Mouse (Mus musculus) heart, adult 11 months (tissue): ENCODE results near the gene Ctdnep1.

Experiments used
- DNase-seq: peaks from one replicate; pipeline ENCODE4 v3.0.0; 2022

The Ctdnep1 gene

DNA sequence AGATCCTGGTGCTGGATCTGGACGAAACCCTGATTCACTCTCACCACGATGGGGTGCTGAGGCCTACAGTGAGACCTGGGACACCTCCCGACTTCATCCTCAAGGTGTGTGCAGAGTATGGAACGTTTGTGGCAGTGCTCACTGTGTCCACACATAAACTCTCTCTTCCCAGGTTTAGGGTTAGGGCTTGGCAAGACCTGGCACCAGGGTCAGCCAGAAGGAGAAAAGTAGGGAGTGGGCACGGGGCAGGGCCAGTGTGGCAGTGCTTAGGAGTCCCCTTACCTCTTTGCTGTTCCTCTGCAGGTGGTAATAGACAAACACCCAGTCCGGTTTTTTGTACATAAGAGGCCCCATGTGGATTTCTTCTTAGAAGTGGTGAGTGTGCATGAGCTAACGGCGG, 3.5 kb downstream of the Ctdnep1 start:
- peak; percentile 93 for DNase-seq

DNA sequence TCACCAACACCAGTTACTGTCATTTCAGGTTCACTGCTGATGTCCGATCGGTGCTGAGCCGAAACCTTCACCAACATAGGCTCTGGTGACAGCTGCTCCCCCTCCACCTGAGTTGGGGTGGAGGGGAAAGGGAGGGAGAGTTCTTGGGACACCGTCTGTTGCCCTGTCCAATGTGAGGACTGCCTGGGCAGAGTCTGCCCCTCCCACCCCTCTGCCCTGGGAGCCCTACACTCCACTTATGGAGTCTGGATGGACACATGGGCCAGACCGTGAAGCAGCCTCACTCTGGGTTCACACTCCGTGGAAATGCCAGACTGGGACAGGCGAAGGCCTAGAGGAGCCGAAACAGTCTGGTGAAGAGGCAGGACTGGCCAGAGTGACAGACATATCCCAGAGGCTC, 9.0 kb downstream of the Ctdnep1 start:
- peak; percentile 95 for DNase-seq

DNA sequence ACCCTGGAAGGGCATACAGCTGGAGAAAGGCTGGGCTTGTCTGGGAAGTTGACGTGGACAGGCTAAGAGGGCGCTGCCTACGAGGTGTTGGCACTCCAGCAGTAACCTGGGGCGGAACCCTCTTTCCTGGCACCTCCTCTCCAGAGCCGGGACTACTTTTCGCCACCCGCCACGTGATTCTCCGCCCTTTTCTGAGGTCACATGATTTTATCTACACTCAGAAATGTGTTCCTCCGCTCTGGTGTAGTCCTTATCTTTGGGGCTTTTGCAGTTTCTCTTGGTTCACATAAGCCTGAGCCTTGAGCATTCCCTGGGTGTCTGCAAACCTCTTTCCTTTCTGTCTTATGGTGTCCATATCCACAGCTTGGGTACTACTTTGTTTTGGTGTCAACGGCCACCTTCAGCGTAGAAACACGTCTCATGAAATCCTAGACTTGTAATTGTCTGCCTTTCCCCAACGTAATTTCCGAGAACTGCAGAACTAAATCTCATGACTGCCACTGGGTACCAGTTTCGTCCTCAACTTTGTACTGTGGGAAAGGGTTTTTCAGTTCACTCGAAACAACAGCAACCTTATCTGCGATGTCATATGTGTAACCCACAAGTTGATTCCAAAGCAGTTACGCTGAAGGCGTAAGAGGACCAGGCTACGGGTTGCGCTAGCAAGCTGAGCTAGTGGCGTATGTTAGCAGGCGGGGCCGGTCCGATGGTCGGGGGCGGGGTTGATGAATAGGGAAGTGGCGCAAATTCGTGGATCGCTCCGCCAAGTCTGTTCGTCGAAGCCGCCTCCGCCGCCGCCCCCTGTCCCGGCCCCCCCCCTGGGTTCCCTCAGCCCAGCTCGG, 10.1 kb downstream of the Ctdnep1 start, which contains the start of gene Gabarap:
TSS of gene Gabarap (plus strand) at position 294 of the 842 bp plus-strand sequence.
- peak; percentile 100 for DNase-seq

DNA sequence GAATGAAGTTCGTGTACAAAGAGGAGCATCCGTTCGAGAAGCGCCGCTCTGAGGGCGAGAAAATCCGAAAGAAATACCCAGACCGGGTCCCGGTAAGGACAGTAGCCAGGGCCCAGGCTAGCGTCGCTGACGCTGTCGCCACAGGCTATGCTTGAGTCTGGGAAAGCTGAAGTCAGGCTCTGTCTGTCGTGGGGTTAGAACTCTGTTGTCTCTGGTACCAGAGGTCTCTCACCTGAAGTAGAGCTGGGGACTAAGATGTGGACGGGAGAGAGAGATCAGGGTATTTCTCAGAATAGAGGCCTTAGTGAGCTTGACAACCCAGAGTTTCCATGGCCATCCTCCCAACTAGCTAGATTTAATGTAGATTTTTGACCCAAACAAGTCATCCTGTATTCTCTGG, 10.8 kb downstream of the Ctdnep1 start:
- no peak for DNase-seq

DNA sequence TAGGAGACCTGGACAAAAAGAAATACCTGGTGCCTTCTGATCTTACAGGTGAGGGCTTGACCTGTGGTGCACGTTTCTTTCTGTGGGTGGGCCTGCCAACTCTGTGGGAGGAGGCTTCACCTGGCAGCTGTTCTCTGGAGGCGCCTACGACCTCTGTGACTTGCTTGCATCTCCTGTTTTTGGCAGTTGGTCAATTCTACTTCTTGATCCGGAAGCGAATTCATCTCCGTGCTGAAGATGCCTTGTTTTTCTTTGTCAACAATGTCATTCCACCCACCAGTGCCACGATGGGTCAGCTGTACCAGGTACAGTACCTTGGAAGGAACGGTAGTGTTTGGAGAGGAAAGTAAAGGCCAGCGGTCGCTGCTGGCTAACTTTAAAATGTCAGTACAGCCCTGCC, 11.4 kb downstream of the Ctdnep1 start:
- DNase-seq: peak; percentile 94

DNA sequence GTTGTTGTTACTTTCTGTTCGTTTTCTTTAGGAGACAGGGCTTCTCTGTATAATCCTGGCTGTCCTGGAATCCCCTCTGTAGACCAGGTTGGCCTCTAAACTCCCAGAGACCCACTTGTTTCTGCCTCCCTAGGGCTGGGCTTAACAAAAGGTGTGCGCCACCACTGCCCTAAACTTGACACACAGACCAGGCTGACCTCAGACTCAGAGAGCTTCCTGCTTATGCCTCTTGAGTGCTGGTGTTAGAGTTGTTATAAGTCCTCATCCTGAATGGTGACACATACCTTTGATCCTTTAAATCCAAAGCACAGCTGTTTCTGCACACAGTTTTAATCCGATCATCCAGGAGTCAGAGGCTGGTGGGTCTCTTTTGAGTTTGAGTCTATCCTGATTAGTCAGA, 12.0 kb downstream of the Ctdnep1 start:
- DNase-seq: peak; percentile 89

DNA sequence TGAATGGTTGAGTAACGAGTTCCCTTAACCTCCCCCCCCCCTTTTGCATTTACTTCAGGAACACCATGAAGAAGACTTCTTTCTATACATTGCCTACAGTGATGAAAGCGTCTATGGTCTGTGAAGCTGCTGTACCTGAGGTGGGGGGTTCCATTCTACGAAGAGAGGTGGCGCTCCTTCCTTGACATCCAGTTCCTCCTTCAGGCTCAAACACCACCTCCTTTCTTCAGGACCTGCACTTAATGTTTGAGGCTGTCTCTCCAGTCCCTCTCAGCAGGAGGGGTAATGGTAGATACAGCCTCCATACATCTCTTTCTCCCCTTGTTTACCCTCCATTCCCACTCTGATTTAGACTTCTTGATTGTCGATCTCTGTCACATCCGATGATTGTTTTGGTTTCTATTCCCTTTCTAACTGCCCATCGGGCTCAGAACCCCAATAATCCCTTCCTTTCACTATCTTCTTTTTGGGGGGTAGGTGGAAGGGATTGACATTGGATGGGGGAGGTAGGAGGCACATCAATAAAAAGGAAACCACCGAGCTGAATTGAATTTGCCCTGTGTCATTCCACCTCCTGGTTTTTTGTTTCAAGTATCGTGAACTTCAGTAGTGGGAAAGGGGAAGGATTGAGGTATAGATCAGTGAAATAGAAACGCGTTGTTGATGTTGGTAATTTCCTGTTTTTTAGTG, 13.6 kb downstream of the Ctdnep1 start:
- DNase-seq: peak; percentile 91

DNA sequence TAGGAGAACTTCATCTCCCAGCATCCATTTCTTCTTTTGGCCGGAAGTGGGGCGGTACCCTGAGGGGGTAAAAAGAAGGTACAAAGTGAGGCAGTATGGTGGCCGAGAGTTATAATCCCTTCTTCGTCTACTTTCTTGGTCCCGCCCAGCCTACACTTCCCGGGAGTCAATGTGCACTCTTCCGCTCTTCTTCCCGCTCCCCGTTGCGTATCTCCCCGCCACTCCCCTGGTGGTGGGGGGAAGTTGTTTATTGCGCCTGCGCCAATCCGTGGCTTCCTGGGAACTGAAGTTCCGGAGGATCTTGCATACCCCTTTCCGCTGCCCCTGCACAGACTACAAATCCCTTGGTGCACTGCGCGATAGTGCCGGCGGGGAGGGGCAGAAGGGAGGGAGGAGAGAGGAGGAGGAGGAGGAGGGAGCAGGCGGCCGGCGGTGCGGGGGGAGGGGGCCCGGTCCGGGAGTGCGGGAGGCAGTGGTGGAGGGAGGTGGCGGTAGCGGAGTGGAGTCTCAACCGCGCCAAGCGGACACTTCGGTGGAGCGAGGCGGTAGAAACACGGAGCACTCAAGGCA, 14.5 kb downstream of the Ctdnep1 start, which contains the start of gene Phf23:
TSS of gene Phf23 (plus strand) at position 387 of the 570 bp plus-strand sequence.
- peak; percentile 100 for DNase-seq

DNA sequence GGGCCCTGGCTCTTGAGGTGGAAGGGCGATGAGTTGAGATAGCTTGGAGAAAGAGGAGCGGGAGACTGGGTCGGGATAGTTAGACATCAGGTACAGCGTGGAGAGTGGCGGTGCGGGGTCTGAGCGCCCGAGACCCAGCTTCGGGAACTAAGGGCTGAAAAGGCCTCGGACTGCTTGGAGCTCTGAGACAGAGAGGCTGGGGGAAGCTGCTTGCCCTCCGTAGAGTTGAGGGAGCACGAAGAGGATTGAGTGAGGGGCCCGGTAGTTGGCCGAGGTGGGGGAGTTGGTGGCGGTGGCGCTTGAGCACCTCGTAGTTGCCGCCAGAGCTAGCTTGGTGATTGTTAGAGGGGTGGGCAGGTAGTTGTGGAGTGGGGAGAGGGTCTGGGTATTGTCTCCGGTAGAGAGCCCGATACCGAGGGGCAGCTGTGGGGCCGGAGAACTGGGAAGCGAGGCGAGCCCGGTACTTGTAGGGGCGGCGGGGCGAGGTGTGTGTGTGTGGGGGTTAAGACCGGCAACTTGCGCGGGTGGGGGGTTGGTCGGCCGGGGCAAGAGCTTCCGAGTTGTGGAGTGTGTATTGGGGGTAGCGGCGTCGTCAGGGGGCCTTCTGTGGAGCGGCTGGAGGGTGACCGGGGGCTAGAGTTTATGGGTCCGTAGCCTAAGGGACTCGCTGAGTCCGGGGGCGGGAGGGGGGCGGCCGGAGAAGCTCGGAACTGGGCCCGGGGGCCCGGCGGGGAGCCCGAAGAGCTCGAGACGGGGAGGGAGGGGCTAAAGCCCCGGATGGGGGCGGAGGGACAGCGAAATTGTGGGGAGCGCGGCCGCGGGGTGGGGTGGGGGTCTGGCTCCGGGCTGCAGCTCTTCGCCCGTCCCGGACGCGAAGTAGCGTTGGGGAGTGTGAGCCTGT, 15.5 kb downstream of the Ctdnep1 start:
- DNase-seq: no peak

DNA sequence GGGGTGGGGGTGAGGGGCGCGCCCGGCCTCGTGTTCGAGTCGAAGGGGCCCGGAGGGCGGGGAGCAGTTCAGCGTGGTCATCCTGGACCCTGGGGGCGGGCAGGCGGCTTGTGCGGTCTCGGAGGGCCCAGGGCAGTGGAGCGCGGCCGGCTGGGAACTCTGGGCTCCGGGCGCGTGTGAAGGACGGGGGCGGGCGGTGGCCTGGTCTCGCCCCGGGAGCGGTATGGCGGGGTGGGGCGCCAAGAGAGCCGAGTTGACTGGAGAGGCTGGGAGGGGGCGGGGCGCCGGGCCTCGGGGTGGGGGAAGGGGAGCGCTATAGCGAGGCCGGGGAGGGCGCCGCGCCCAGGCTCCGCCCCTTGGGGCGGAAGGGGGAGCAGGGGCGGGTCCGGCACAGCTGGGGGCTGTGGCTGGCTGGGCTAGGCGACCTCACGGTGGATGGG, 16.1 kb downstream of the Ctdnep1 start:
- DNase-seq: peak; percentile 99

DNA sequence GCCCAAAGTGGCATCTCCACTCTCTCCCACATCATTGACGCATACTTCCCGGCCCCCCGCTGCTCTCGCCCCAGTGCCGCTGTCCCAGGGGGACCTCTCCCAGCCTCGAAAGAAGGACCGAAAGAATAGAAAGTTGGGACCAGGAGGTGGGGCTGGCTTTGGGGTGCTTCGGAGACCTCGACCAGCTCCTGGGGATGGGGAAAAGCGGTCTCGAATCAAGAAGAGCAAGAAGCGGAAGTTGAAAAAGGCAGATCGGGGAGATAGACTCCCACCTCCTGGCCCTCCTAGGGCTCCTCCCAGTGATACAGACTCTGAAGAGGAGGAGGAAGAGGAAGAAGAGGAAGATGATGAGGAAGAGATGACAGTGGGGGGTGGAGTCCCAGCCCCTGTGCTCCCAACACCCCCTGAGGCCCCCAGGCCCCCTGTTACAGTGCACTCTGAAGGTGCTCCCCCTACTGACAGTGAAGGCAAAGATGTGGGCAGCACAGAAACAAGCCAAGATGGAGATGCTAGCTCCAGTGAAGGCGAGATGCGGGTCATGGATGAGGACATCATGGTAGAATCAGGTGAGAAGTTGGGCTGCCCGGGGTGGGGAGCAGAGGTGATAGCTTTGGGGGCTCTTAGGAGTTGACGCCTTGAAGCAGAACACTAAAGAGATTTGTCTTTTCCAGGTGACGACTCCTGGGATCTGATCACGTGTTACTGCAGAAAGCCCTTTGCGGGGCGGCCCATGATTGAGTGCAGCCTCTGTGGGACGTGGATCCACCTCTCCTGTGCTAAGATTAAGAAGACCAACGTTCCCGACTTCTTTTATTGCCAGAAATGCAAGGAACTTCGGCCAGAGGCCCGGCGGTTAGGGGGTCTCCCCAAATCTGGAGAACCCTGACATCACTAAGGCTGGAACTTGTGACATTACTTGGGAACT, 17.9 kb downstream of the Ctdnep1 start:
- DNase-seq: peak; percentile 96

DNA sequence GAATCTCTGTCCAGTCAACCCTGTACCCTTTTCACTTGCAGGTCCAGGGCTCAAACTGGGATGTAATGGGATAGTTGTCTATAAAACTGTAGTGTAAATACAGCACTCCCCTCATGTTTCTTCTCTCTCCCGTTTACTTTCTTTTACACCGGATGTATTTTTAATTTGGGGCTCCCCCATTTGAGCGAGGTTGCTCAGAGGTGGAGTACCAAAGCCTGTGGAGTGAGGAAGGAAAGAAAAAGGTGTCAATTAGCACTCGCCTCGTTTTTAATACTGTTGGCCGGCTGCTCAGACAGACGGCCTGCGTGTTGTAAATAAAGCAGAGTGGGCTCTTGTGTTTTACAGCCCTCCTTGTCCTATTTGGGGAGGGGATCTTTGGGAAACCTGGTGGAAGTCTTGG, 18.7 kb downstream of the Ctdnep1 start:
- no peak for DNase-seq

DNA sequence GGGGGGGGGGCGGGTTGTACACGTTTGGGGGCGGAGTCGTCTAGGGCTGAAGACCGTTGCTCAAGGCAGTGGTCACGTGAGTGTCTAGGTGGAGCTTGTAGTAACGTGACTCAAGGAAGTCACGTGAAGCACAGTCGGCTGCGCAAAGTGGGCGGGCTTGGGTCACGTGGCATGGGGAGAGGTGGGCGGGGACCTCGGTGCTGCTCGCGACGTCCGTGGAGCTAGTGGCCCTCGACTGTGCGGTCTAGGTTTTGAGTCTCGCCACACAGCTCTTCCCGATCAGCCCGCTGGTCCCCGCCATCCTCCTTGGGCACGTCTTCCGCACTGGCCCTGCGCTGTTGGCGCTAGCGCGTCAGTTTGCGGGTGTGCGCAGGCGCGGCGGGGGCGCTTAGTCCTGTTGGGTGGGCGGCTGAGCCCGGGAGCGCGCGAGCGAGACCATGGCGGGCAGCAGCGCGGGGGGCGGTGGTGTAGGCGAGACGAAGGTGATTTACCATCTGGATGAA, 19.5 kb downstream of the Ctdnep1 start, which contains the start of gene Dvl2:
TSS of gene Dvl2 (plus strand) at position 200 of the 503 bp plus-strand sequence.
- DNase-seq: peak; percentile 100

DNA sequence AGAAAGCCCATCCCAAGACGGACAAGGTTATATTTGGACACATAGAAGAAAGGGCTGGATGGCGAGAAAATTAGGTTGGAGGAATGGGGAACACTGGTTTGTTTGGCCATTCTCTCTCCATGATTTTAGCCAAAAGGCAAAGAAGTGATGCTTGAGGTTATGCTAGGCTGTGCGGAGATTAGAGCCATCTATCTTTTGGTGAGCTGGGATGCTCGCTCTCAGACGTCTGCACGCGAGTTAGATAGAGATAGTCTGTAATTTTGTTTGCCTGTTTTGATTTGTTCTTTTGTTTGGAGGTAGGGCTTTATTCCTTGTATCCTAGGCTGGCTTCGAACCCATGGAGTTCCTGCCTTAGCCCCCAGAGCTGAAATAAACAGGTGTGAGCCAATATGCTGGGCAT, 20.2 kb downstream of the Ctdnep1 start:
- peak; percentile 87 for DNase-seq

DNA sequence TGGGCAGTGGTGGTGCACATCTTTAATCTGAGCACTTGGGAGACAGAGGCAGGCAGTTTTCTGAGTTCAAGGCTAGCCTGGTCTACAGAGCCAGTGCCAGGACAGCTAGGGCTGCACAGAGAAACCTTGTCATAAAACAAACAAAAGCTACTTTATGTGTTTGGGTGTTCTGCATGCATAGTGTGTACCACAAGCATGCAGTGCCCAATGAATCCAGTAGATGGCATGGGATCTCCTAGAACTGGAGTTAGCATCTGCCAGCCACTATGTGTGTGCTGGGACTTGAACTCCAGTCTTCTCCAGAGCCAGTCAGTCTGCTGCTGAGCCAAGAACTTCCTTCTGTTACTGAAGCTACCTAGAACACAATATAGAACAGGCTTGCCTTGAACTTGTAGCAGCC, 20.9 kb downstream of the Ctdnep1 start:
- peak; percentile 89 for DNase-seq

DNA sequence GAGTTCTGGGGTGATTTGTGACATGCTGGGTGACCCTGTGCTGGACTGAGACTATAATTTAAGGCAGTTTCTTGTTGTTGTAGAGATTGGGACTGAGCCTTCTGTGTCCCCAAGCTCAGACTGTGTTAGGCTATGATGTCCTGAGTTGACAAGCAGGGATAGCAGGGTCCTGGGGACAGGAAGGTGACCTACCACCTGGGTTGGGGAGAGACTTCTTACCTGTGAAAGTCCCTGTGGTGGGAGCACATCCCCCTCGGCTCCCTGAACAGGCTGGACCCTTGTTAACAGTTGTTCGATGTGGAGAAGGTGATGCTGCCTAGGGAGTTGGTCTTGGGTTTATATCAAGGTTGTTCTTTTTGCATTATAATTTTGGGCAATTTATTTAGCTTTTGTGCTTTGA, 21.5 kb downstream of the Ctdnep1 start:
- DNase-seq: peak; percentile 91

DNA sequence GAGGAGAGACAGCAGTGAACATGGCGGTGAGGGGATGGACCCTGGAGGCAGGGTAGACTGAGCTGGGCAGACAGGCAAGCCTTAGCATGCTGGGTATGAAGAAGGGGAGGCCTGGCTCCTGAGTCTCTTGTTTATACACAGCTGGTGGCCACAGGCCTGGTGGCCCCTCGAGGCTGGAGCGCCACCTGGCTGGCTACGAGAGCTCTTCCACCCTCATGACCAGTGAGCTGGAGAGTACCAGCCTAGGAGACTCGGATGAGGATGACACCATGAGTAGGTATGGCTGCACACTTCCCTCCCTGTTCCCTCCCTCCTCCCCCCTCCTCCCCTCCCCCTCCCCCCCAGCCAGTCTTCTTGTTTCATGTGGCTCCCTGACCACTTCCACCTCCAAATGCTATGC, 24.6 kb downstream of the Ctdnep1 start:
- DNase-seq: no peak

DNA sequence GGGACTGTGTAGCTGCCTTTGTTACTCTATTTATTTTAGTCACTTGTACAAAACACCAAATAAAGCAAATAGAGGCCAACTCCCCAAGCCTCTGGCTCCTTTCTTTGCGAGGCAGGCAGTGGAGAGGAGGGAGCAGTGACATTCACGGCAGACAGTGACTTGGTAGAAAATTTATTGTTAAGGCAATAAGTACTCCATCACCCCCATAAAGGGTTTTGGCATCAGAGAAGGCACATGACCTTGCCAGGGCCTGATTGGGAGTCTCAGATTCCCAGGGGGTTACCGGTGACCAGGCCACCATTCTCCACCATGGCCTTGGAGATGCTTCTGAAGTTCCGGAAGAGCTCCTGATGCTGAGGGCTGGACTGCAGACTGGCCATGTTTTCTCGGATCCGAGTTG, 29.1 kb downstream of the Ctdnep1 start:
- DNase-seq: peak; percentile 88

DNA sequence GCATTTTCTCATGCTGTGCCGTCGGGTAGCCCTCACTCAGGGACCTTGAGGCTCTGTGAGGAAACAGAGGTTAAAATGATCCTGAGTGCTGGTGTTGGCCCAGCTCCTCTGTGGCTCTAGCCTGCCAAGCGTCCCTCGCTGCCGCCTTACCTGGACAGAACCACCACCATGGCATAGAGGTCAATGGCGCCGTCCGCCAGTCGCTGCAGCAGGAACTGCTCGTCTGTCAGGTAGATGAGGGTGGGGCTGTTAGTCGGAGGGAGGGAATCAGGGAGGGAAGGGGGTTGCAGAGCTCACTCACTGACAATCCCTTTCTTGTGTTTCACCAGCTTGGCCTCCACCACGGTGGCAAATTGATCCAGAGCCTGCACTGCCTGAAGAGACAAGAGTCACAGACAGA, 29.6 kb downstream of the Ctdnep1 start:
- peak; percentile 90 for DNase-seq

DNA sequence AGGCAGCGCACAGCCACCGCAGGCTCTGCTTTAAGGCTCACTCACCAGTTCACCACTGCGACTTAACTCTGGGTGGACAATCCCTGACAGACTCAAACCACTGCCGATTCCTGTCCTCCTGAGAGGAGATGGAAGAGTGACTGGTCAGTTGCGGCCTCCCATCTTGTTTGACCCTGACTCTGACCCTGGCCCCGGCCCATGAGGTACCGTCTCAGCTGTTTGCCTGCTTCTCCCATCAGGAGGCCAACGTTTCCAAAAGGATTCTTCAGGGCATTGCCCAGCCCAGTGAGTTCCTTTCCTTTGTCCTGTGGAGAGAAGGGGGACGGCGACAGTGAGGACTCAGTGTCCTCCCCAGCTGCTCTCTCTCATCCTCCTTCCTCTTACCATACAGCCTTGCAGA, 30.0 kb downstream of the Ctdnep1 start:
- peak; percentile 82 for DNase-seq

DNA sequence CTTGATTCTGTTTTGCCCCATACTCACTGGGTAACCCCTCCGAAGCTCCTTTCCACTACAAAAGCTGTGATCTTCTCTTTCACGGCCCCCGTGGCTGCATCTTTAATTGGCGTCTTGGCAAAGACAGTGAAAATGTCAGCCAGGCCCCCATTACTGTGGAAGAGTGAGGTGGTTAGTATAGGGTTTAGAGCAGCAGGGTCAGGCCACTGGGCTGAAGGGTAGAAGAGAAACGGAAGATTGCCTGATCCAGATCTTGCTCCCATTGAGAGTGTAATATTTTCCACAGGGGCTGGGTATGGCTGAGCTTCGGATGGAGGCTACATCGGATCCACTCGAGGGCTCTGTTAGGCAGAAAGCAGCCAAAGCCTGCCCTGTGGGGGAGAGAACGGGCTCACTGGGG, 32.0 kb downstream of the Ctdnep1 start:
- peak; percentile 91 for DNase-seq
